Mouse (Mus musculus) ovary, adult 18-20 months (tissue): ENCODE results near the gene Tbc1d23.
"Not testable (repeated sequence)": the region's sequence is repeated elsewhere in the genome, so short reads cannot be mapped to it uniquely, and the experiment has no call there.

Source experiments
- DNase-seq: peaks from one replicate; pipeline ENCODE4 v3.0.0; 2022; ENCODE audit warnings: low spot score, mixed read lengths

The Tbc1d23 gene

GRCm38 (mm10) chr16:57215957-57216356, 15.3 kb downstream of the Tbc1d23 start:
- DNase-seq, result no peak

- no peak for DNase-seq
These were observed 20.3 kb downstream of the Tbc1d23 start for GRCm38 (mm10) chr16:57211037-57211436.

- no peak for DNase-seq
These were observed 23.0 kb downstream of the Tbc1d23 start for GRCm38 (mm10) chr16:57208342-57208741.

- no peak for DNase-seq
These were observed 34.0 kb downstream of the Tbc1d23 start for GRCm38 (mm10) chr16:57197281-57197680.

- DNase-seq, result no peak
These were observed 34.7 kb downstream of the Tbc1d23 start for GRCm38 (mm10) chr16:57196590-57196989.

- DNase-seq, result no peak
These were observed 40.1 kb downstream of the Tbc1d23 start for GRCm38 (mm10) chr16:57191214-57191613.

GRCm38 (mm10) chr16:57190390-57190789, 40.9 kb downstream of the Tbc1d23 start:
- DNase-seq, result no peak

GRCm38 (mm10) chr16:57189493-57189892, 41.8 kb downstream of the Tbc1d23 start:
- DNase-seq, result no peak

GRCm38 (mm10) chr16:57186618-57187017, 44.7 kb downstream of the Tbc1d23 start:
- DNase-seq, result no peak

- no peak for DNase-seq
These were observed 49.3 kb downstream of the Tbc1d23 start for GRCm38 (mm10) chr16:57182037-57182436.

- no peak for DNase-seq
These were observed 50.1 kb downstream of the Tbc1d23 start for GRCm38 (mm10) chr16:57181180-57181579.

GRCm38 (mm10) chr16:57177664-57178063, 53.6 kb downstream of the Tbc1d23 start:
- no peak for DNase-seq

GRCm38 (mm10) chr16:57177254-57177653, 54.0 kb downstream of the Tbc1d23 start:
- DNase-seq, result no peak

GRCm38 (mm10) chr16:57176276-57176675, 55.0 kb downstream of the Tbc1d23 start:
- DNase-seq, result no peak

GRCm38 (mm10) chr16:57175751-57176150, 55.6 kb downstream of the Tbc1d23 start:
- no peak for DNase-seq

- DNase-seq, result not testable (repeated sequence)
These were observed 56.8 kb downstream of the Tbc1d23 start for GRCm38 (mm10) chr16:57174480-57174879.

GRCm38 (mm10) chr16:57171570-57171969, 59.7 kb downstream of the Tbc1d23 start:
- DNase-seq, result no peak

GRCm38 (mm10) chr16:57171161-57171560, 60.1 kb downstream of the Tbc1d23 start:
- DNase-seq, result no peak

- DNase-seq, result no peak
These were observed 63.1 kb downstream of the Tbc1d23 start for GRCm38 (mm10) chr16:57168236-57168635.

GRCm38 (mm10) chr16:57167514-57167912, 63.8 kb downstream of the Tbc1d23 start:
- DNase-seq, result no peak

- DNase-seq, result peak; percentile 89
These were observed 64.4 kb downstream of the Tbc1d23 start, which contains the start of gene Nit2 for GRCm38 (mm10) chr16:57166611-57167513. TSS of gene Nit2 (minus strand) at chr16:57167341.

- no peak for DNase-seq
These were observed 65.2 kb downstream of the Tbc1d23 start for GRCm38 (mm10) chr16:57166086-57166485.

GRCm38 (mm10) chr16:57165157-57165556, 66.1 kb downstream of the Tbc1d23 start:
- no peak for DNase-seq

- DNase-seq, result no peak
These were observed 67.6 kb downstream of the Tbc1d23 start for GRCm38 (mm10) chr16:57163694-57164093.
